Mouse (Mus musculus) G1E (cell line): ENCODE data around the gene Hpd.

Experiments used
- CTCF ChIP-seq: IDR thresholded peaks from 2 replicates; pipeline ENCODE4 v1.5.1; 2012; ENCODE audit warnings: low read depth, low read length, inconsistent platforms, mixed read lengths
- GATA1 ChIP-seq: IDR thresholded peaks from 2 replicates; pipeline ENCODE4 v1.6.1; 2012; ENCODE audit warnings: borderline replicate concordance, low read length, inconsistent platforms, mixed read lengths
- POLR2AphosphoS5 ChIP-seq: IDR thresholded peaks from 2 replicates; pipeline ENCODE4 v1.6.1; 2012; ENCODE audit warnings: low read depth, low read length, inconsistent platforms; ENCODE audit not compliant: insufficient replicate concordance
- TAL1 ChIP-seq: conservative IDR thresholded peaks from 2 replicates; pipeline ENCODE4 v1.6.1; 2012; ENCODE audit warnings: low read depth, low read length, inconsistent platforms, mixed read lengths

DNA sequence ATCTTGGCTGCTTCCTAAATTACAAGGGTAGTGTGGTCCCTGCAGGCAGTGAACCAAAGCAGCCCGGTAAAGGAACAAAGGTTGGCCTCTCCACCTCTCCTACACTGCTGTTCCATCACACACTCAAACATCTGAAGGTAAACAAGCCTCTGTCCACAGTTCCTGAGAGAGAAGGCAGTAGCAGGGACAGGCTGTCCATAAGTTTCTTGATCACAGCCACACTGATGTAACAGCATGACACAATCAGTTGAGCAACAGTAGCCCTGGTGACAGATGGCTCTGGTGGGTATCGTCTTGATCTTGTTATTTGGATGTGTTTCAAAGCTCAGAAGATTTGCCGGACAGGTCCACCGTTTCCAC is 40.5 kb upstream of the Hpd start:
- TF ChIP-seq CTCF: no peak
- no peak for TF ChIP-seq TAL1
- TF ChIP-seq POLR2AphosphoS5: no peak
- TF ChIP-seq GATA1: no peak
